In genomic region chr5:139198779-139199178, GRCm38 (mm10) we compare ENCODE assay signal across 13 mouse cellular contexts. TPM values are rescaled to one million over a fixed set of nuclear protein-coding genes. Genes with fewer than 3 reads are reported as not detected.
DNase-seq lines count a peak whose midpoint lies in the region; ATAC-seq lines count a peak whose summit lies in the region.
"Had no signal": no experiment of that assay in that cellular context is flagged by ENCODE, and none has a peak within 500 bp of the region (broad histone marks: within the 10 kb centered on the region; RNA-seq: fewer than 3 reads in every experiment).

No protein-coding gene starts in this region.

- no peaks in the 10 kb centered on the region for H3K9me3 ChIP-seq in hindbrain, embryonic 10.5 days
- no peaks in the 10 kb centered on the region for H3K9me3 ChIP-seq in hindbrain, embryonic 11.5 days (ENCODE audit: control insufficient read depth, low read length)
- H3K9me3 ChIP-seq in neural tube, embryonic 12.5 days, result no peaks in the 10 kb centered on the region
- no peaks in the 10 kb centered on the region for H3K9me3 ChIP-seq in neural tube, embryonic 15.5 days (replicated peaks)
- no peaks in the 10 kb centered on the region for H3K9me3 ChIP-seq in liver, embryonic 11.5 days (ENCODE audit: control insufficient read depth, low read length)
- H3K9me3 ChIP-seq in forebrain, embryonic 11.5 days (ENCODE audit: control insufficient read depth, low read length), result no peaks in the 10 kb centered on the region
- H3K9me3 ChIP-seq: forebrain, embryonic 10.5 days had no signal

- DNase-seq in hindbrain, embryonic 10.5 days (ENCODE audit: low spot score), result no peak
- DNase-seq in hindbrain, embryonic 11.5 days (ENCODE audit: low spot score), result no peak
- no peak for DNase-seq in liver, embryonic 11.5 days (ENCODE audit: low spot score)
- no peak for DNase-seq in right cerebral cortex, postnatal 36 days (ENCODE audit: low spot score in 2 of 2)
- DNase-seq in forebrain, embryonic 11.5 days (ENCODE audit: low spot score), result no peak
- DNase-seq: adrenal gland, postnatal 14 days; cerebellum, postnatal 10 days; heart, postnatal 10 days; kidney, postnatal 10 days; thymus, postnatal 4 days had no signal

- ATAC-seq in hindbrain, embryonic 11.5 days (ENCODE audit: low FRiP score), result no peak
- ATAC-seq in neural tube, embryonic 12.5 days (ENCODE audit: low FRiP score, low read depth), result no peak
- no peak for ATAC-seq in neural tube, embryonic 15.5 days (ENCODE audit: low FRiP score)
- no peak for ATAC-seq in liver, embryonic 11.5 days (replicated peaks; ENCODE audit: low FRiP score)
- no peak for ATAC-seq in forebrain, embryonic 11.5 days (replicated peaks; ENCODE audit: low FRiP score)

- H3K36me3 ChIP-seq in hindbrain, embryonic 10.5 days, result no peaks in the 10 kb centered on the region
- no peaks in the 10 kb centered on the region for H3K36me3 ChIP-seq in hindbrain, embryonic 11.5 days (ENCODE audit: control insufficient read depth, insufficient read depth, low read length)
- no peaks in the 10 kb centered on the region for H3K36me3 ChIP-seq in neural tube, embryonic 12.5 days
- no peaks in the 10 kb centered on the region for H3K36me3 ChIP-seq in neural tube, embryonic 15.5 days
- H3K36me3 ChIP-seq in liver, embryonic 11.5 days (ENCODE audit: control insufficient read depth, insufficient read depth, low read length), result no peaks in the 10 kb centered on the region
- no peaks in the 10 kb centered on the region for H3K36me3 ChIP-seq in forebrain, embryonic 11.5 days (ENCODE audit: control insufficient read depth, insufficient read depth, low read length)

- H3K4me1 ChIP-seq in hindbrain, embryonic 10.5 days (replicated peaks), result peaks cover 30% of the 10 kb centered on the region
- peaks cover 8% of the 10 kb centered on the region for H3K4me1 ChIP-seq in hindbrain, embryonic 11.5 days (replicated peaks; ENCODE audit: control insufficient read depth, insufficient read depth, low read length)
- H3K4me1 ChIP-seq in neural tube, embryonic 12.5 days, result peaks cover 21% of the 10 kb centered on the region
- H3K4me1 ChIP-seq in neural tube, embryonic 15.5 days, result peaks cover 22% of the 10 kb centered on the region
- peaks cover 31% of the 10 kb centered on the region for H3K4me1 ChIP-seq in liver, embryonic 11.5 days (replicated peaks; ENCODE audit: control insufficient read depth, insufficient read depth, low read length)
- peaks cover 2% of the 10 kb centered on the region; the same call in 1 of the 2 replicates for H3K4me1 ChIP-seq in forebrain, embryonic 11.5 days (replicated peaks; ENCODE audit: control insufficient read depth, insufficient read depth, low read length)

- H3K9ac ChIP-seq in hindbrain, embryonic 11.5 days (ENCODE audit: low read depth, low read length), result no peak overlapping the region
- 0 out of 2 replicates have a peak overlapping the region, but pooled peaks have one; percentile 8 for H3K9ac ChIP-seq in neural tube, embryonic 12.5 days
- no peak overlapping the region for H3K9ac ChIP-seq in neural tube, embryonic 15.5 days (replicated peaks)
- no peak overlapping the region for H3K9ac ChIP-seq in liver, embryonic 11.5 days (ENCODE audit: low read depth, low read length)
- no peak overlapping the region for H3K9ac ChIP-seq in forebrain, embryonic 11.5 days (ENCODE audit: low read length)

- H3K27ac ChIP-seq in hindbrain, embryonic 10.5 days, result peak overlapping the region; percentile 18; the same call in 1 of the 2 replicates
- H3K27ac ChIP-seq in hindbrain, embryonic 11.5 days (ENCODE audit: low read depth, low read length), result no peak overlapping the region
- no peak overlapping the region for H3K27ac ChIP-seq in neural tube, embryonic 12.5 days
- no peak overlapping the region for H3K27ac ChIP-seq in neural tube, embryonic 15.5 days (replicated peaks)
- peak overlapping the region; percentile 92 for H3K27ac ChIP-seq in liver, embryonic 11.5 days (ENCODE audit: low read depth, low read length)
- no peak overlapping the region for H3K27ac ChIP-seq in forebrain, embryonic 11.5 days (ENCODE audit: low read depth, low read length)

- no peak overlapping the region for H3K4me2 ChIP-seq in hindbrain, embryonic 11.5 days (replicated peaks; ENCODE audit: low read depth, low read length)
- no peak overlapping the region for H3K4me2 ChIP-seq in neural tube, embryonic 12.5 days (replicated peaks)
- H3K4me2 ChIP-seq in neural tube, embryonic 15.5 days, result no peak overlapping the region
- no peak overlapping the region for H3K4me2 ChIP-seq in liver, embryonic 11.5 days
- no peak overlapping the region for H3K4me2 ChIP-seq in forebrain, embryonic 11.5 days (ENCODE audit: low read depth, low read length, severe bottlenecking)

- no peaks in the 10 kb centered on the region; the same call in 1 of the 2 replicates for H3K27me3 ChIP-seq in hindbrain, embryonic 10.5 days (ENCODE audit: insufficient read depth, poor library complexity, severe bottlenecking)
- no peaks in the 10 kb centered on the region for H3K27me3 ChIP-seq in hindbrain, embryonic 11.5 days (ENCODE audit: control insufficient read depth, insufficient read depth, low read length)
- no peaks in the 10 kb centered on the region for H3K27me3 ChIP-seq in neural tube, embryonic 12.5 days (replicated peaks)
- H3K27me3 ChIP-seq in neural tube, embryonic 15.5 days (replicated peaks), result no peaks in the 10 kb centered on the region
- H3K27me3 ChIP-seq in liver, embryonic 11.5 days (replicated peaks; ENCODE audit: control insufficient read depth, insufficient read depth, low read length), result no peaks in the 10 kb centered on the region
- no peaks in the 10 kb centered on the region for H3K27me3 ChIP-seq in forebrain, embryonic 11.5 days (ENCODE audit: control insufficient read depth, insufficient read depth, low read length)

- WGBS in hindbrain, embryonic 10.5 days, result 92% methylated on average over 3 of the region's 3 CpGs
- WGBS in hindbrain, embryonic 11.5 days, result 81% methylated on average over 3 of the region's 3 CpGs
- WGBS in neural tube, embryonic 12.5 days, result 90% methylated on average over 3 of the region's 3 CpGs
- WGBS in neural tube, embryonic 15.5 days, result 84% methylated on average over 3 of the region's 3 CpGs
- 79% methylated on average over 3 of the region's 3 CpGs for WGBS in liver, embryonic 11.5 days
- 89% methylated on average over 3 of the region's 3 CpGs for WGBS in forebrain, embryonic 11.5 days

- H3K4me3 ChIP-seq in hindbrain, embryonic 10.5 days, result no peak overlapping the region
- no peak overlapping the region for H3K4me3 ChIP-seq in hindbrain, embryonic 11.5 days (ENCODE audit: low read depth, low read length)
- H3K4me3 ChIP-seq in neural tube, embryonic 12.5 days, result no peak overlapping the region
- H3K4me3 ChIP-seq in neural tube, embryonic 15.5 days (replicated peaks), result no peak overlapping the region
- H3K4me3 ChIP-seq in liver, embryonic 11.5 days (ENCODE audit: low read depth, low read length), result no peak overlapping the region
- no peak overlapping the region for H3K4me3 ChIP-seq in forebrain, embryonic 11.5 days (ENCODE audit: low read depth, low read length)

RNA-seq across cellular contexts. Expression of gene Sun1, which starts 1.7 kb away (rescaled TPM):
- polyA plus RNA-seq in hindbrain, embryonic 10.5 days (2016; fragmentation: Nextera tagmentation; extraction: Ambion mirVana), result 44.1 and 50.2 TPM in 2 replicates
- polyA plus RNA-seq in hindbrain, embryonic 11.5 days (2014; fragmentation: Nextera tagmentation; extraction: Ambion mirVana), result 38.4 and 43.8 TPM in 2 replicates
- 47.5 and 50.1 TPM in 2 replicates for polyA plus RNA-seq in neural tube, embryonic 12.5 days (2016; fragmentation: Nextera tagmentation; extraction: Ambion mirVana)
- 41.7 and 42.1 TPM in 2 replicates for polyA plus RNA-seq in neural tube, embryonic 15.5 days (2015; fragmentation: Nextera tagmentation; extraction: Ambion mirVana)
- 46.0 and 50.4 TPM in 2 replicates for polyA plus RNA-seq in liver, embryonic 11.5 days (2014; fragmentation: Nextera tagmentation; extraction: Ambion mirVana)
- 50.7 and 56.2 TPM in 2 replicates for polyA plus RNA-seq in forebrain, embryonic 11.5 days (2014; fragmentation: Nextera tagmentation; extraction: Ambion mirVana)

RNA-seq across cellular contexts. Expression of gene Dnaaf5, which starts 48.8 kb away (rescaled TPM):
- 8.7 and 10.3 TPM in 2 replicates for polyA plus RNA-seq in hindbrain, embryonic 10.5 days (2016; fragmentation: Nextera tagmentation; extraction: Ambion mirVana)
- polyA plus RNA-seq in hindbrain, embryonic 11.5 days (2014; fragmentation: Nextera tagmentation; extraction: Ambion mirVana), result 5.3 and 7.2 TPM in 2 replicates
- 5.6 and 7.4 TPM in 2 replicates for polyA plus RNA-seq in neural tube, embryonic 12.5 days (2016; fragmentation: Nextera tagmentation; extraction: Ambion mirVana)
- polyA plus RNA-seq in neural tube, embryonic 15.5 days (2015; fragmentation: Nextera tagmentation; extraction: Ambion mirVana), result 3.9 and 4.6 TPM in 2 replicates
- polyA plus RNA-seq in liver, embryonic 11.5 days (2014; fragmentation: Nextera tagmentation; extraction: Ambion mirVana), result 17.1 and 17.6 TPM in 2 replicates
- 11.5 and 11.9 TPM in 2 replicates for polyA plus RNA-seq in forebrain, embryonic 11.5 days (2014; fragmentation: Nextera tagmentation; extraction: Ambion mirVana)

RNA-seq across cellular contexts. Expression of gene Prkar1b, which starts 49.0 kb away (rescaled TPM):
- 11.7 and 28.8 TPM in 2 replicates for polyA plus RNA-seq in hindbrain, embryonic 10.5 days (2016; fragmentation: Nextera tagmentation; extraction: Ambion mirVana)
- 19.9 and 26.4 TPM in 2 replicates for polyA plus RNA-seq in hindbrain, embryonic 11.5 days (2014; fragmentation: Nextera tagmentation; extraction: Ambion mirVana)
- polyA plus RNA-seq in neural tube, embryonic 12.5 days (2016; fragmentation: Nextera tagmentation; extraction: Ambion mirVana), result 90.0 and 97.4 TPM in 2 replicates
- polyA plus RNA-seq in neural tube, embryonic 15.5 days (2015; fragmentation: Nextera tagmentation; extraction: Ambion mirVana), result 272 and 321 TPM in 2 replicates
- 5.3 and 6.9 TPM in 2 replicates for polyA plus RNA-seq in liver, embryonic 11.5 days (2014; fragmentation: Nextera tagmentation; extraction: Ambion mirVana)
- 10.9 and 13.0 TPM in 2 replicates for polyA plus RNA-seq in forebrain, embryonic 11.5 days (2014; fragmentation: Nextera tagmentation; extraction: Ambion mirVana)

RNA-seq across cellular contexts. Expression of gene Get4, which starts 53.3 kb away (rescaled TPM):
- polyA plus RNA-seq in hindbrain, embryonic 10.5 days (2016; fragmentation: Nextera tagmentation; extraction: Ambion mirVana), result 171 and 185 TPM in 2 replicates
- polyA plus RNA-seq in hindbrain, embryonic 11.5 days (2014; fragmentation: Nextera tagmentation; extraction: Ambion mirVana), result 112 and 121 TPM in 2 replicates
- polyA plus RNA-seq in neural tube, embryonic 12.5 days (2016; fragmentation: Nextera tagmentation; extraction: Ambion mirVana), result 129 and 132 TPM in 2 replicates
- polyA plus RNA-seq in neural tube, embryonic 15.5 days (2015; fragmentation: Nextera tagmentation; extraction: Ambion mirVana), result 119 and 126 TPM in 2 replicates
- polyA plus RNA-seq in liver, embryonic 11.5 days (2014; fragmentation: Nextera tagmentation; extraction: Ambion mirVana), result 208 and 209 TPM in 2 replicates
- polyA plus RNA-seq in forebrain, embryonic 11.5 days (2014; fragmentation: Nextera tagmentation; extraction: Ambion mirVana), result 148 and 150 TPM in 2 replicates

Comparison
In these comparisons a context has a peak if more than half of its experiments do, and no peak if none do; other contexts are left out.
1. H3K27ac ChIP-seq: peak in hindbrain, embryonic 10.5 days (single experiment) and liver, embryonic 11.5 days (single experiment); none in hindbrain, embryonic 11.5 days (single experiment), neural tube, embryonic 12.5 days (single experiment), neural tube, embryonic 15.5 days (single experiment) and forebrain, embryonic 11.5 days (single experiment).